Mouse (Mus musculus) lung, postnatal 4 days (tissue): ENCODE measurements around the gene Ceacam3.
"Not testable (repeated sequence)": the region's sequence is repeated elsewhere in the genome, so short reads cannot be mapped to it uniquely, and the experiment has no call there.

Experiments used
- DNase-seq, 2 experiments: peaks; one replicate each; pipeline ENCODE4 v3.0.0; 2021

Gene Ceacam3

DNA sequence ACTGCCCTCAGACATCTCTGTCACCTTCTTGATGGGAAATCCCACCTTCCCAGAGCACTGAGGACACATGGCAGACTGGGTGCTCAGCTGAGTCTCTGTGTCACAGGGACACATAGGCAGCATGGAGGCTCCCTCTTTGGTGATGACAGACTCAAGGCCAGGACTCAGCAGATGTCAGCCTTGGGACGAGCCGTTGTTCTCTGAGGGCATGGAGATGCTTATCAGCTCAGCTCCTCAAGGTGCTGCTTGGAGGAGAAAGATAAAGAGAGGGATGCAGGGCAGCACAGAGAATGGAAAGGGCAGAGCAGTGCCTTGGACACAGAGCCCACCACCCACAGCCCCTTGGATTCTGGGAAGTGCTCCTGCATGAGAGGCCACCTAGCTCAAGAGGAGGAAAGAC lies at the start of gene Ceacam3:
Gene Ceacam3 (plus strand): TSS at position 352 of the 400 bp plus-strand sequence.
- no peak for DNase-seq

GRCm38 (mm10) chr7:17101631-17102030 lies 48.5 kb upstream of the Ceacam3 start:
- DNase-seq, result not testable (repeated sequence)

DNA sequence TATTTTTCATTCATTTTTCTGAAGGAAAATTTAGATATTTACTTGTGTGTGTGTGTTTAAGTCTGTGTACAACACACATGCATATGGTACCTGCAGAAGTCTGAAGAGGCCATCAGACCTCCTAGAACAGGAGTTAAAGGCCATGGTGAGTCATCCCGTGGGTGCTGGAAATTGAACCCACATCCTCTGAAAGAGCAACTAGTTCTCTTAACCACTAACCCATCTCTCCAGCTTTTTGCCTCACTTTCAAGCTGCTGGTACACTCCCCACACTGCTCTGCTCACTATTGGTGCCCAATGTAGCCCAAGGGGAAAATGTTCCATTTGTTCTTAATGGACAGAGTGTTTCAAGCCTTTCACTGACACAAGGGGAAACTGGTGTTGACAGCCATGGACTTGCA lies 14.8 kb upstream of the Ceacam3 start:
- no peak for DNase-seq

- DNase-seq, result peak in 1 of 2 experiments; percentile 23
Observed at GRCm38 (mm10) chr7:17155634-17156033, 5.6 kb downstream of the Ceacam3 start.

DNA sequence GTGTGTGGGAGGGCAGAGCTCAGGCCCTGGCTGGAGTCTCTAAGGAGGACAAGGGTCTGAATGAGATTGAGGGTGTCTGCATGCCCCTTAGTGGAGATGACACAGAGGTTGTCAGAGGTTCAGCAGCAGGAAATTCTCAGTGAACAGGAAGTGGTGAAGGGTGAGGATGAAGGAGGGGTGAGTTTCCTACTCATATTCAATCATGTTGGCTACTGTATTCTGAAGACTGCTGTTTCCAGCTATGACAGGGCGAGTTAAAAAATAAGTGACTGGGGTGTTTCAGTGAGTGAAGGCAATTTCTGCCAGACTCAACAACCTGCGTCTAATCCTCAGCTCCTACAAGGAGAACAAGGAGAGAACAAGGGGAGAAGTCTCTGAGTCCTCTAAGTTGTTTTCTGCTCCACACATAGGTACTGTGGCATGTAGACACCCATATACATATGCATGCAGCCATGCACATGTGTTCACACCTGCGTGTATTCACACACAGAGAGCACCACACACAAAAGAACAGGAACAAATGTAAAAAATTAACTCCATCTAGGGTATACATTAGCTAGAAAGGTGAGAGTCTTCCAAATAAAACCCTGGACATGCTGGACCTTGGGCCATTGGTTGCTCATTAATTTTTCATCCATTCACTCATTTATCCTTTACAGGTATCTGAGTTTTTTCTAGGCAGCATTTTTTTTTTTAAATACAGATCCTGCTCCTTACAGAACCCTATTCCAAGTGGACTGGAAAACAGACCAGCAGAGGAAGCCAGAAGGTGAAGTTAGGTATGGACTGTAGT lies 7.0 kb downstream of the Ceacam3 start:
- DNase-seq, result no peak

- DNase-seq, result peak in 1 of 2 experiments; percentile 6
Observed at GRCm38 (mm10) chr7:17159011-17159410, 8.9 kb downstream of the Ceacam3 start.

DNA sequence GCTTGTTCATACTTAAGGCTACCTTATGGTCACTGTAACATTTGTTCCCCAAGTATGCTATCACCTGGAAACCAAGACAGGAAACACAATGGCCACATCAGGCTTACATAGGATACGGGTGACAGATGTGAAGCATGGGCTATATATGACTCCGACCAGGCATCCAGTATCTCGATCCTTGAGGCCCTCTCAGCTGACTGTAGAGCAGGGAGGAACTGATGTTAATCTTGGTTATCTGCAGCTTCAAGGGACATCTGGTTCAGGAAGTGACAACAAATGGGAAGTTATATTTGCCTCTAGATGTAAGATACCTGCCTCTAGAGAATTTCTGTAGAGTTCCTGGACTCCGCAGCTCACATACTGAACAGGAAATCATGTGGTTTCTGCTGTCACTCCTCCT lies 21.7 kb downstream of the Ceacam3 start:
- no peak for DNase-seq

GRCm38 (mm10) chr7:17203177-17203576 lies 53.1 kb downstream of the Ceacam3 start, which contains the start of gene Psg29:
Psg29 (plus strand) TSS chr7:17203477.
- DNase-seq, result no peak

GRCm38 (mm10) chr7:17205530-17206184 lies 55.6 kb downstream of the Ceacam3 start:
- DNase-seq, result no peak
